Mouse (Mus musculus): ENCODE measurements around the gene Nt5c1b. TPM values are rescaled to one million over a fixed set of nuclear protein-coding genes. Genes with fewer than 3 reads are reported as not detected.

Nt5c1b gene
- 2.8 and 4.8 TPM in 2 replicates for polyA plus RNA-seq (2012; rRNA removed)

- DNase-seq (ENCODE audit: low read depth), result no peak
Measured at GRCm38 (mm10) chr12:10369673-10370072, at the start of gene Nt5c1b. Gene Nt5c1b, plus strand, starts transcription at chr12:10369973.

GRCm38 (mm10) chr12:10327651-10328050 lies 42.1 kb upstream of the Nt5c1b start:
- no peak for DNase-seq (ENCODE audit: low read depth)

GRCm38 (mm10) chr12:10329460-10329859 lies 40.3 kb upstream of the Nt5c1b start:
- DNase-seq (ENCODE audit: low read depth), result no peak

GRCm38 (mm10) chr12:10340604-10341003 lies 29.2 kb upstream of the Nt5c1b start:
- no peak for DNase-seq (ENCODE audit: low read depth)

- no peak for DNase-seq (ENCODE audit: low read depth)
Measured at GRCm38 (mm10) chr12:10350706-10351105, 19.1 kb upstream of the Nt5c1b start.

- no peak for DNase-seq (ENCODE audit: low read depth)
Measured at GRCm38 (mm10) chr12:10357756-10358155, 12.0 kb upstream of the Nt5c1b start.

GRCm38 (mm10) chr12:10390671-10391441 lies 21.1 kb downstream of the Nt5c1b start, which contains the start of gene Rdh14:
Gene Rdh14, plus strand, starts transcription at chr12:10390772.
- DNase-seq (ENCODE audit: low read depth), result peak; percentile 57

GRCm38 (mm10) chr12:10400788-10401187 lies 31.0 kb downstream of the Nt5c1b start:
- peak; percentile 23 for DNase-seq (ENCODE audit: low read depth)

- DNase-seq (ENCODE audit: low read depth), result no peak
Measured at GRCm38 (mm10) chr12:10402421-10403115, 32.8 kb downstream of the Nt5c1b start.

- no peak for DNase-seq (ENCODE audit: low read depth)
Measured at GRCm38 (mm10) chr12:10410511-10411179, 40.9 kb downstream of the Nt5c1b start.

- DNase-seq (ENCODE audit: low read depth), result no peak
Measured at GRCm38 (mm10) chr12:10411453-10411852, 41.7 kb downstream of the Nt5c1b start.

GRCm38 (mm10) chr12:10422347-10422746 lies 52.6 kb downstream of the Nt5c1b start:
- no peak for DNase-seq (ENCODE audit: low read depth)

GRCm38 (mm10) chr12:10425982-10426863 lies 56.5 kb downstream of the Nt5c1b start:
- DNase-seq (ENCODE audit: low read depth), result no peak

- no peak for DNase-seq (ENCODE audit: low read depth)
Measured at GRCm38 (mm10) chr12:10430999-10431398, 61.2 kb downstream of the Nt5c1b start.

GRCm38 (mm10) chr12:10438054-10439001 lies 68.6 kb downstream of the Nt5c1b start:
- no peak for DNase-seq (ENCODE audit: low read depth)

Other genes with a start within 250 kb of the Nt5c1b start
- gene Rdh14, start 20.8 kb downstream of the Nt5c1b start, polyA plus RNA-seq (2012; rRNA removed), result 9.9 and 10.7 TPM in 2 replicates

Measured in gonadal fat pad, adult 2 months (tissue).